Mouse (Mus musculus) G1E (cell line): ENCODE results near the gene D630045J12Rik.

Experiments used
- CTCF ChIP-seq: IDR thresholded peaks from 2 replicates; pipeline ENCODE4 v1.5.1; 2012; ENCODE audit warnings: low read depth, low read length, inconsistent platforms, mixed read lengths
- POLR2AphosphoS5 ChIP-seq: IDR thresholded peaks from 2 replicates; pipeline ENCODE4 v1.6.1; 2012; ENCODE audit warnings: low read depth, low read length, inconsistent platforms; ENCODE audit not compliant: insufficient replicate concordance
- TAL1 ChIP-seq: conservative IDR thresholded peaks from 2 replicates; pipeline ENCODE4 v1.6.1; 2012; ENCODE audit warnings: low read depth, low read length, inconsistent platforms, mixed read lengths

DNA sequence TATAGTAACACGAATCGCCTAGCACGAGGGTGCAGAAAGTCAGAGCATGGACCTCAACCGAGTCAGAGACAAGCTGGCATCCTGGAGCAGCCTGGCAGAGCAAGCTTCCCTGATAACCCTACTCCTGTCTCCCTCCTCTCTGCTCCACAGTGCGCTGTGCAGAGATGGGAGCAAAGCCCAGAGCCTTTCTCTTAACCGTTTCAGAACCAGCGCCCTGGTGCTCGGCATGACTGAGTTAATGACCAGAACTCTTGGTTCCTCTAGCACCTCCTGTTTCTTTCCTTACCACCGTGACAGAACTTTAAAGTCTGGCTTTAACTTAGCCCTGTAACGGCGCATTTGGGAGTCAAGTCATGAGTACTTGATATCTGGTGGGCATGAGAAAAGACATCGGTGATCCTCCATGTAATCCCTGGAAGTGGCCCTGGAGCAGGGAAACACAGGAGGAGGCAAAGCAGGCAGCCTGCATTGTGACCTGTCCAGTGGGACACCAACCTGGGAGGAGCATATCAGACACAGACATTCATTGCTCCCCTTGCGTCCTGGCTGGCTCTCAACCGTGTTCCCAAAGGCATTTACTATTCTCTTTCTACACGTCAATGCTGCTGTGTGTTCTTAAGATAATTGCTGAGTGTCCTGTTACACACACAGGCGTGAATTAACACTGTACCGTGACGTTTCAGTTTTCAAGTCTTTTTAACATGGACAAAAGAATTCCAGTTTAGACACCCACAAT, 130.2 kb downstream of the D630045J12Rik start:
- TF ChIP-seq CTCF = no peak
- no peak for TF ChIP-seq TAL1
- TF ChIP-seq POLR2AphosphoS5 = no peak
